Mouse (Mus musculus): ENCODE results near the gene Gpat3.
A peak's percentile ranks its signal among the peaks of the same experiment; 100 is the strongest.

DNA sequence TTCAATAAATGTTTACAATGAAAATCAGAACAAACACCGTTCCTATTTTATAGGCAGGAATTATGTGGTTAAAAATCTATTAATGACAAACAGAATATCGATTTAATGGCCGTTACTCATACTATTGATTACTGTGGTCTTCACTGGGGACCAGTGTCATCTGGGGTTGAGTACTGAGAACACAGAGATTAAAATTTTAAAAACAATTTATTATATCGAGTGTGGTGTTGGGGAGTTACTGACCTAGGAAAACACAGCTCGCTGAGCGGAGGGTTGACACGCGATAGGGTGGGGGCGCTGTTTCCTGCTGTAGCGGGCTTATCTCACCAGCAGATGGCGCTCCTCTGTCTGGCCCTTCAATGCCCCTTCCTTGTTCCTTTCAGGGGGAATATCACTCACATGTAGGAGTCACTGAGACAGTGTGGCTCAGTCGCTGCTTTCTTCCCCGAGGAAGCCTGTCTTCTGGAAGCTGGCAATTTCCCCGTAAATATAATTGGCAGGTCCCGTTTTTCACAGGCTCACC lies 71.8 kb downstream of the Gpat3 start:
- TF ChIP-seq CTCF (IDR thresholded peaks at IDR 0.05; ENCODE audit: low read depth): peak; percentile 90
- no peak for TF ChIP-seq EP300 (IDR thresholded peaks at IDR 0.05; ENCODE audit: low read depth)

All from heart, postnatal 0 days (tissue).